Mouse (Mus musculus): ENCODE measurements around the gene Brpf1. TPM values are rescaled to one million over a fixed set of nuclear protein-coding genes. Genes with fewer than 3 reads are reported as not detected.

The Brpf1 gene
- total RNA-seq, 2 experiments from 2014 or later, result 7.8 to 8.3 TPM

- no peak for DNase-seq
Observed at GRCm38 (mm10) chr6:113361476-113361875, 54.5 kb downstream of the Brpf1 start.

- no peak for DNase-seq
Observed at GRCm38 (mm10) chr6:113362241-113362640, 55.3 kb downstream of the Brpf1 start.

DNA sequence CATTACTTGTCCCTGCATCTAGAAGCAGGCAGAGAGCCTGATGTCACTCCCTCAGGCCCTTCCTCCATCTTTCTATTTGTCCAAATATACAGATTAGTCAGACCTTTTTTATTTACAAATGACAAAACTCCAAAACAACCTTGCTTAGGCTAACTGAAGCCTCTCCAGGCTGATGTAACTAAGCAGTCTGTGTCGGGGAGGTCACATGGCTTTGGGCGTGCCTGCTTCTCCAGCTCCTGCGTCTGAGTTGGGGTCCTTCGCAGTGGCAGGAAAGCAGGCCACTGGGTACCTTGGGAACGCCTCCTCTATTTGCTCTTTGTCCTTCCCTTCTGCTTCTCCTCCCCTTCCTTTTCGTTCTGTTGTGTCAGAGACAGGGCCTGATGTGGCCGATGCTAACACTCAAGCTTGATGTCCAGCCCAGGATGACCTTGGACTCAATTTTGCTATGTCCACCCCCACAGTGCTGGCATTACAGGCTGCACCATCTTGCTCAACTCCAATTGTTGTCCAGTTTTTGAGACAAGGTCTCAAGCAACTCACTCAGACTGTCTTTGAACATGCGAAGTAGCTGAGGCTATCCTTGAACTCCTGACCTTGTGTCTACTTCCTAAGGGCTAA is 57.7 kb downstream of the Brpf1 start:
- no peak for DNase-seq

DNA sequence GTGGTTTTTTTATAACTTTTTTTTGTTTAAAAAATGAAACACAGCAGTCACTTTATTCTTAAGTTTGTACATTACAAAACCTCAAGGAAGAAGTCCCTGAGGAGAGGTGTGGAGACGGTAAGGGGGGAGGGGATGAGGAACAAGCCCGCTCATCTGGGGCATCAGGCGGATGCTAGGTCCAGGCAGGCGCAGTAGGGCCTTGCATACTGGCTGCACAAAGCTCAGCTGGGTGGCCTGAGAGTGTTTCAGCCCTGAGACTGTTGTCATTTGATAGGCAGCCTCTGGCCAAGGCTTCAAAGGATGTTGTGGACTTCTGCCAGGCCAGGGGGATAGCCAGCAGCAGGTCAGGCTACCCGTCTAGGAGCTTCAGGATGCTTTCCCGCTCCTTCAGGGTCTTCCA is 59.7 kb downstream of the Brpf1 start:
- DNase-seq, result no peak

DNA sequence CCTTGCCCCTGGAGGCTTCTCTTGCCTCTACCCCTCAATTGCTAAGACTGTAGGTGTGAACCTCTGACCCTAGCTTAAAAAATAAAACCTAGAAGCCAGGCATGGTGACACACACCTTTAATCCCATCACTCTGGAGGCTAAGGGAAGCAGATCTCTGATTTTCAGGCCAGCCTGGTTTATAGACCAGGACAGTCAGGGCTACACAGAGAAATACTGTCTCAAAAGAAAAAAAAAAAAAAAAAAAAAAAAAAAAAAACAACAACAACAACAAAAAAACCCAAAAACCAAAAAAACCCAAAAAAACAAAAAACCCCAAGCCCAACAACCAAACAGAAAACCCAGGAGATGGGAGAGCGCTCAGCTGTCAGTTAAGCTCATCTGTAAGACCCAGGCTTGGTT is 60.6 kb downstream of the Brpf1 start:
- no peak for DNase-seq

DNA sequence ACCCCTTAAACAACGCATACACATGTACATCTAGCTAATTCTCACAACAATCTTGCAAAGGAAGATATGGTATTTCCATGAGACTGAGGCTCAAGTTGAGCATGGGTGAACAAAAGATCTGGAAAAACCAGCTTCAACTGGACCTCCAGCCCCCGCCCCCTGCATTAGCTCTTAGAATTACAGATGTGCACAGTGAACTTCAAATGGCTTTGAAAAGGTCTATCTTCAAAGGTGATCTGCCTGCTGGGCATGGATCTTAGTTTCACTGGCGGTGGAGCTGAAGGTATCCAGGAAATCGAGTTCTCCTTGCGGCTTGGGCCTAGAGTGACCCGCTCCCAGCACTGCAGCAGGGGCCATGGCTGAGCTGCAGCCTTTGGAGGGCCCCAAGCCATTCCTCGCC is 61.2 kb downstream of the Brpf1 start:
- DNase-seq, result no peak

DNA sequence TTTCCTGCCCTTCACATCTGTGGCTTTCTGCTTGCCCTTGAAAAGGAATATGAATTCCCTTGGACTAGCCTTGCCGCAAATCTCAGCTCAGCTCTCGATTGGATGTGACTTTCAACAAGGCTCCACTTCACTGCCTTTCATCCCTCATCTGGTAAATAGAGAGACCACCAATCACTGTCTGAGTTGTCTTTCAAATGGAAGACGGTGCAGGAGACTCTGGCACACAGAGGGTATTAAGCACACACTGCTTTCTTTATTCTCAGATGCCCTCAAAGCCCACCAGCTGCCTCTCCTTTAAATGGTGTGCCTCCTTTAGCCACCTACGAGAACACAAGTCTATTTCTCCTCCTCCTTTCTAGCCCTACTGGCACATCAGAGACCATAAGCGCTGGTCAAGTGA is 61.6 kb downstream of the Brpf1 start:
- no peak for DNase-seq

- no peak for DNase-seq
Observed at GRCm38 (mm10) chr6:113370194-113370929, 63.4 kb downstream of the Brpf1 start.

- DNase-seq, result no peak
Observed at GRCm38 (mm10) chr6:113373491-113373890, 66.6 kb downstream of the Brpf1 start.

Other genes starting within 250 kb of the Brpf1 start
- 10 to 100 TPM; 23.0 to 26.0 TPM for gene Setd5, start 229.8 kb upstream of the Brpf1 start, total RNA-seq (2021)
- gene Lhfpl4, start 111.8 kb upstream of the Brpf1 start, total RNA-seq (2021), result under 1 TPM; 0.38 to 0.54 TPM
- 10 to 100 TPM; 13.2 to 14.5 TPM for gene Mtmr14, start 69.3 kb upstream of the Brpf1 start, total RNA-seq (2021)
- not detected for gene Cpne9, start 24.8 kb upstream of the Brpf1 start, total RNA-seq (2021)
- 1 to 10 TPM; 4.0 to 6.0 TPM for gene Ogg1, start 19.8 kb downstream of the Brpf1 start, total RNA-seq (2021)
- 10 to 100 TPM; 29.7 to 36.4 TPM for gene Camk1, start 36.8 kb downstream of the Brpf1 start, total RNA-seq (2021)
- 10 to 100 TPM; 14.0 to 14.4 TPM for gene Tada3, start 70.7 kb downstream of the Brpf1 start, total RNA-seq (2021)
- gene Arpc4, start 71.0 kb downstream of the Brpf1 start, total RNA-seq (2021), result 10 to 100 TPM; 48.4 to 55.3 TPM
- 1 to 10 TPM; 1.6 to 1.7 TPM for gene Ttll3, start 82.1 kb downstream of the Brpf1 start, total RNA-seq (2021)
- 1 to 10 TPM; 8.0 to 9.7 TPM for gene Rpusd3, start 112.2 kb downstream of the Brpf1 start, total RNA-seq (2021)
- 10 to 100 TPM in 1 of 2 experiments, 1 to 10 TPM in 1; 1.1 to 67.8 TPM for gene Cidec, start 128.6 kb downstream of the Brpf1 start, total RNA-seq (2021)
- 10 to 100 TPM; 27.6 to 29.8 TPM for gene Jagn1, start 135.4 kb downstream of the Brpf1 start, total RNA-seq (2021)
- under 1 TPM in 1 of 2 experiments, not detected in 1; 0.16 TPM for gene Il17re, start 151.3 kb downstream of the Brpf1 start, total RNA-seq (2021)
- gene Il17rc, start 164.3 kb downstream of the Brpf1 start, total RNA-seq (2021), result 1 to 10 TPM; 6.0 to 8.0 TPM
- gene Creld1, start 176.2 kb downstream of the Brpf1 start, total RNA-seq (2021), result 10 to 100 TPM; 39.3 to 50.6 TPM
- under 1 TPM in 1 of 2 experiments, not detected in 1; 0.08 TPM for gene Prrt3, start 194.8 kb downstream of the Brpf1 start, total RNA-seq (2021)
- 10 to 100 TPM; 50.3 to 66.7 TPM for gene Emc3, start 224.5 kb downstream of the Brpf1 start, total RNA-seq (2021)
- under 1 TPM; 0.41 to 0.56 TPM for gene Fancd2, start 224.5 kb downstream of the Brpf1 start, total RNA-seq (2021)